ENCODE assay signal across 34 mouse cellular contexts in the genomic region with DNA sequence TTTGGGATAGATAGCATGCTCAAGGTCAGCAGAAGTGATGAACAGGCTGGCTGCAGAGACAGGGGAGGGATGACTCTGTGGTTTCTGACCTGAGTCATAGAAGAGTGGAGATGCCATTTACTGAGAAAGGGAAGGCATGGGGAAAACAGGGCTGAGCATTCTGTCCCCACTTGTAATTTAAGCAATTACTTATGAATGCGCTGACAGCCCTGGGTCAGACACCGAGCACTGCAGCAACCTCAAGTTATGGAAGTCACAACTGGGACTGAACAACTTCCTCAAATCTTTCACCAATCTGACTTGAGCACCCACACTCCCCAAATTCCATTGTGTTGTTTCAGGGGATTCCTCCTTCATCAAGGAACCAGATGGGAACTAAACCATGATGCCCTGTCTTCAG. TPM values are rescaled to one million over a fixed set of nuclear protein-coding genes. Genes with fewer than 3 reads are reported as not detected.
A peak's percentile ranks its signal among the peaks of the same experiment; 100 is the strongest.
DNase-seq lines count a peak whose midpoint lies in the region; ATAC-seq and TF ChIP-seq lines count a peak whose summit lies in the region.
"Had no signal": no experiment of that assay in that cellular context is flagged by ENCODE, and none has a peak within 500 bp of the region (broad histone marks: within the 10 kb centered on the region; RNA-seq: fewer than 3 reads in every experiment).

No protein-coding gene starts in this region.

- no peak for TF ChIP-seq POLR2A in bone marrow macrophage, adult 2 months (IDR thresholded peaks at IDR 0.05; ENCODE audit: borderline replicate concordance, low read depth, low read length)

- DNase-seq in hindbrain, embryonic 10.5 days (ENCODE audit: low spot score), result no peak
- no peak for DNase-seq in hindbrain, embryonic 14.5 days (ENCODE audit: low spot score)
- DNase-seq in gastrocnemius, adult 2 months, result no peak
- DNase-seq: adrenal gland, adult 2 months; adrenal gland, postnatal 36 days; cerebellum, adult 8-10 months; cerebellum, postnatal 25 days; embryo, embryonic 11 days; gastrocnemius, postnatal 36 days; heart, adult 2 months; heart, postnatal 14 days; kidney, adult 9 months; kidney, postnatal 10 days; layer of hippocampus, postnatal 36 days; left cerebral cortex, postnatal 4 days; liver, embryonic 13.5 days; lung, adult 18-20 months; lung, postnatal 4 days; retina, postnatal 1 day; right cerebral cortex, postnatal 25 days; spleen, adult 18-20 months; thymus, postnatal 14 days had no signal

- no peak overlapping the region for H3K9ac ChIP-seq in hindbrain, embryonic 14.5 days
- H3K9ac ChIP-seq in intestine, embryonic 15.5 days, result no peak overlapping the region
- H3K9ac ChIP-seq: forebrain, embryonic 13.5 days; hindbrain, embryonic 12.5 days; limb, embryonic 15.5 days; liver, embryonic 13.5 days; neural tube, embryonic 15.5 days had no signal

- 79% methylated on average over 2 of the region's 2 CpGs for WGBS in hindbrain, embryonic 10.5 days
- WGBS in hindbrain, embryonic 14.5 days, result 85% methylated on average over 2 of the region's 2 CpGs
- 77% methylated on average over 2 of the region's 2 CpGs for WGBS in intestine, embryonic 15.5 days

- ATAC-seq in hindbrain, embryonic 14.5 days (ENCODE audit: low FRiP score), result no peak
- peak; percentile 44 for ATAC-seq in granulocyte monocyte progenitor cell, adult 5-6 weeks (replicated peaks; ENCODE audit: poor library complexity, severe bottlenecking)
- ATAC-seq in intestine, embryonic 15.5 days, result no peak
- ATAC-seq in activated CD4-positive, CD25-positive, alpha-beta regulatory T cell, adult 4 months, result no peak
- ATAC-seq: CD4-positive, CD25-positive, alpha-beta regulatory T cell, adult 4 months; forebrain, embryonic 13.5 days; intestine, postnatal 0 days; lung, postnatal 0 days had no signal

- H3K27ac ChIP-seq in hindbrain, embryonic 10.5 days, result 0 out of 2 replicates have a peak overlapping the region, but pooled peaks have one; percentile 23
- no peak overlapping the region for H3K27ac ChIP-seq in hindbrain, embryonic 14.5 days
- H3K27ac ChIP-seq in bone marrow macrophage, adult 2 months (ENCODE audit: insufficient read depth, low read depth, low read length), result peak overlapping the region; percentile 32
- no peak overlapping the region for H3K27ac ChIP-seq in gastrocnemius, adult 2 months
- no peak overlapping the region for H3K27ac ChIP-seq in intestine, embryonic 15.5 days
- H3K27ac ChIP-seq: forebrain, embryonic 13.5 days; heart, adult 2 months; hindbrain, embryonic 12.5 days; limb, embryonic 15.5 days; liver, embryonic 13.5 days; midbrain, embryonic 10.5 days; neural tube, embryonic 15.5 days had no signal

- H3K4me2 ChIP-seq in hindbrain, embryonic 14.5 days (replicated peaks), result no peak overlapping the region
- H3K4me2 ChIP-seq in intestine, embryonic 15.5 days (replicated peaks), result no peak overlapping the region
- H3K4me2 ChIP-seq: forebrain, embryonic 13.5 days; hindbrain, embryonic 12.5 days; limb, embryonic 15.5 days; liver, embryonic 13.5 days; neural tube, embryonic 15.5 days had no signal

- no peaks in the 10 kb centered on the region for H3K36me3 ChIP-seq in hindbrain, embryonic 10.5 days
- no peaks in the 10 kb centered on the region for H3K36me3 ChIP-seq in hindbrain, embryonic 14.5 days (replicated peaks; ENCODE audit: control insufficient read depth, insufficient read depth)
- no peaks in the 10 kb centered on the region for H3K36me3 ChIP-seq in intestine, embryonic 15.5 days
- H3K36me3 ChIP-seq: hindbrain, embryonic 12.5 days; limb, embryonic 15.5 days; liver, embryonic 13.5 days; midbrain, embryonic 10.5 days; neural tube, embryonic 15.5 days had no signal

- H3K4me1 ChIP-seq in hindbrain, embryonic 10.5 days (replicated peaks), result peaks cover 46% of the 10 kb centered on the region
- H3K4me1 ChIP-seq in hindbrain, embryonic 14.5 days (replicated peaks; ENCODE audit: control insufficient read depth, insufficient read depth, low read length), result peaks cover 11% of the 10 kb centered on the region
- peaks cover 26% of the 10 kb centered on the region for H3K4me1 ChIP-seq in bone marrow macrophage, adult 2 months (ENCODE audit: control insufficient read depth, insufficient read depth, low read length)
- H3K4me1 ChIP-seq in intestine, embryonic 15.5 days (replicated peaks), result peaks cover 17% of the 10 kb centered on the region
- H3K4me1 ChIP-seq: liver, embryonic 13.5 days had no signal

- H3K9me3 ChIP-seq in hindbrain, embryonic 10.5 days, result no peaks in the 10 kb centered on the region
- no peaks in the 10 kb centered on the region for H3K9me3 ChIP-seq in hindbrain, embryonic 14.5 days (ENCODE audit: control insufficient read depth, low read length)
- no peaks in the 10 kb centered on the region for H3K9me3 ChIP-seq in intestine, embryonic 15.5 days
- H3K9me3 ChIP-seq: forebrain, embryonic 13.5 days; hindbrain, embryonic 12.5 days; limb, embryonic 15.5 days; liver, embryonic 13.5 days; midbrain, embryonic 10.5 days; neural tube, embryonic 15.5 days had no signal

- no peak overlapping the region for H3K4me3 ChIP-seq in hindbrain, embryonic 10.5 days
- H3K4me3 ChIP-seq in hindbrain, embryonic 14.5 days (replicated peaks; ENCODE audit: low read length), result no peak overlapping the region
- H3K4me3 ChIP-seq in bone marrow macrophage, adult 2 months (ENCODE audit: insufficient read depth, low read length), result no peak overlapping the region
- no peak overlapping the region for H3K4me3 ChIP-seq in gastrocnemius, adult 2 months
- H3K4me3 ChIP-seq in intestine, embryonic 15.5 days (replicated peaks), result no peak overlapping the region
- H3K4me3 ChIP-seq: forebrain, embryonic 13.5 days; heart, adult 2 months; hindbrain, embryonic 12.5 days; limb, embryonic 15.5 days; liver, embryonic 13.5 days; midbrain, embryonic 10.5 days; neural tube, embryonic 15.5 days had no signal

- peaks cover 7% of the 10 kb centered on the region for H3K27me3 ChIP-seq in hindbrain, embryonic 10.5 days (ENCODE audit: insufficient read depth, poor library complexity, severe bottlenecking)
- H3K27me3 ChIP-seq in hindbrain, embryonic 14.5 days (ENCODE audit: control insufficient read depth, insufficient read depth, low read length), result no peaks in the 10 kb centered on the region
- H3K27me3 ChIP-seq in intestine, embryonic 15.5 days (replicated peaks), result no peaks in the 10 kb centered on the region
- H3K27me3 ChIP-seq: forebrain, embryonic 13.5 days; hindbrain, embryonic 12.5 days; limb, embryonic 15.5 days; neural tube, embryonic 15.5 days had no signal

- no peak for TF ChIP-seq CTCF in bone marrow macrophage, adult 2 months (IDR thresholded peaks at IDR 0.05; ENCODE audit: low read depth, low read length)
- TF ChIP-seq CTCF in gastrocnemius, adult 2 months (IDR thresholded peaks at IDR 0.05), result no peak

- intact Hi-C loops in gastrocnemius, adult 2 months (cut with DNase I), result no loop called here

RNA-seq across cellular contexts. Expression of gene Vps8, which starts 19.5 kb away (rescaled TPM):
- polyA plus RNA-seq in hindbrain, embryonic 10.5 days (2016; fragmentation: Nextera tagmentation; extraction: Ambion mirVana), result 23.7 and 23.8 TPM in 2 replicates
- 37.0 and 40.7 TPM in 2 replicates for polyA plus RNA-seq in hindbrain, embryonic 14.5 days (2014; fragmentation: Nextera tagmentation; extraction: Ambion mirVana)
- polyA plus RNA-seq in bone marrow macrophage, adult 2 months (2012; ENCODE audit: insufficient read depth, insufficient read length, missing spikeins), result 11.9 and 19.8 TPM in 2 replicates
- 15.7 and 30.6 TPM in 2 replicates for total RNA-seq in granulocyte monocyte progenitor cell, adult 5-6 weeks (2014; fragmentation: Nextera tagmentation)
- total RNA-seq in granulocyte monocyte progenitor cell, adult 5-6 weeks (2017), result 15.7 and 24.6 TPM in 2 replicates
- total RNA-seq in gastrocnemius, adult 2 months (2021), result 1 to 10 TPM; 7.7 to 7.8 TPM
- 13.9 and 18.4 TPM in 2 replicates for polyA plus RNA-seq in intestine, embryonic 15.5 days (2015; fragmentation: Nextera tagmentation; extraction: Ambion mirVana)
- polyA plus RNA-seq in activated CD4-positive, CD25-positive, alpha-beta regulatory T cell, adult 4 months (2017; shearing (Covaris generic)), result 10 to 100 TPM; 13.5 to 15.2 TPM

Comparison
In these comparisons a context has a peak if more than half of its experiments do, and no peak if none do; other contexts are left out.
1. H3K27ac ChIP-seq: peak in hindbrain, embryonic 10.5 days (single experiment) and bone marrow macrophage, adult 2 months (single experiment); none in hindbrain, embryonic 14.5 days (single experiment), gastrocnemius, adult 2 months (single experiment) and intestine, embryonic 15.5 days (single experiment).